Mouse (Mus musculus): Measurements from ENCODE around the gene Cd300lg.

- TF ChIP-seq CTCF (IDR thresholded peaks at IDR 0.05; ENCODE audit: control insufficient read depth, insufficient read depth, low read length) = no peak
- TF ChIP-seq POLR2A (IDR thresholded peaks at IDR 0.05; ENCODE audit: borderline replicate concordance, control insufficient read depth, low read depth, low read length) = no peak
These were observed 13.1 kb upstream of the Cd300lg start, which contains the start of gene Mpp3 for GRCm38 (mm10) chr11:102028087-102028816.

Measured in bone marrow, adult 2 months (tissue).